In genomic region chr4:59815121-59815810, GRCm38 (mm10) we compare ENCODE assay signal across 10 mouse cellular contexts. TPM values are rescaled to one million over a fixed set of nuclear protein-coding genes. Genes with fewer than 3 reads are reported as not detected.
DNase-seq lines count a peak whose midpoint lies in the region; TF ChIP-seq lines count a peak whose summit lies in the region.
"Had no signal": no experiment of that assay in that cellular context is flagged by ENCODE, and none has a peak within 500 bp of the region (broad histone marks: within the 10 kb centered on the region; RNA-seq: fewer than 3 reads in every experiment).

No protein-coding gene starts in this region.

- peak; percentile 38 to 57 for DNase-seq in frontal cortex, postnatal 36 days (ENCODE audit: low spot score in 2 of 2)
- no peak for DNase-seq in frontal cortex, postnatal 25 days (ENCODE audit: low spot score in 2 of 2)
- peak; percentile 67 for DNase-seq in 416B (ENCODE audit: low read depth)
- DNase-seq in lung, postnatal 25 days (ENCODE audit: low spot score) = peak; percentile 90
- no peak for DNase-seq in embryo, embryonic 10 days (ENCODE audit: low spot score)
- no peak for DNase-seq in gastrocnemius, postnatal 14 days
- no peak for DNase-seq in layer of hippocampus, postnatal 25 days (ENCODE audit: extremely low spot score in 1 of 2, low spot score in 1 of 2)
- DNase-seq: kidney, adult 8-10 months had no signal

- H3K4me1 ChIP-seq in bone marrow macrophage, adult 2 months (ENCODE audit: control insufficient read depth, insufficient read depth, low read length) = peaks cover 63% of the 10 kb centered on the region

- TF ChIP-seq CTCF in bone marrow macrophage, adult 2 months (IDR thresholded peaks at IDR 0.05; ENCODE audit: low read depth, low read length) = no peak

- H3K27ac ChIP-seq in bone marrow macrophage, adult 2 months (ENCODE audit: insufficient read depth, low read depth, low read length) = peak overlapping the region; percentile 79
- H3K27ac ChIP-seq: embryonic facial prominence, embryonic 12.5 days had no signal

- intact Hi-C loops in gastrocnemius, postnatal 14 days (cut with DNase I; ENCODE audit: low total_unique reads) = no loop called here

- no peak for TF ChIP-seq POLR2A in bone marrow macrophage, adult 2 months (IDR thresholded peaks at IDR 0.05; ENCODE audit: borderline replicate concordance, low read depth, low read length)

- H3K4me3 ChIP-seq in bone marrow macrophage, adult 2 months (ENCODE audit: insufficient read depth, low read length) = peak overlapping the region; percentile 6; the same call in 1 of the 2 replicates
- H3K4me3 ChIP-seq: embryonic facial prominence, embryonic 12.5 days had no signal

RNA-seq across cellular contexts. Expression of gene Snx30, which starts 9.6 kb away (rescaled TPM):
- 29.7 and 33.3 TPM in 2 replicates for polyA plus RNA-seq in bone marrow macrophage, adult 2 months (2012; ENCODE audit: insufficient read depth, insufficient read length, missing spikeins)
- total RNA-seq in gastrocnemius, postnatal 14 days (2021) = 1 to 10 TPM; 4.0 to 4.4 TPM
- total RNA-seq in layer of hippocampus, postnatal 25 days (2021) = 10 to 100 TPM; 38.9 to 47.6 TPM

RNA-seq across cellular contexts. Expression of gene Inip, which starts 13.9 kb away (rescaled TPM):
- 24.6 and 29.5 TPM in 2 replicates for polyA plus RNA-seq in bone marrow macrophage, adult 2 months (2012; ENCODE audit: insufficient read depth, insufficient read length, missing spikeins)
- total RNA-seq in gastrocnemius, postnatal 14 days (2021) = 1 to 10 TPM; 3.1 to 3.7 TPM
- 10 to 100 TPM; 25.2 to 25.6 TPM for total RNA-seq in layer of hippocampus, postnatal 25 days (2021)

Comparison
In these comparisons a context has a peak if more than half of its experiments do, and no peak if none do; other contexts are left out.
1. DNase-seq: peak in frontal cortex, postnatal 36 days (2 of 2), 416B (single experiment) and lung, postnatal 25 days (single experiment); none in frontal cortex, postnatal 25 days (0 of 2), embryo, embryonic 10 days (single experiment), gastrocnemius, postnatal 14 days (single experiment) and layer of hippocampus, postnatal 25 days (0 of 2).
2. RNA of gene Snx30, which starts 9.6 kb away (total RNA-seq): 38.9 to 47.6 TPM in layer of hippocampus, postnatal 25 days; 4.0 to 4.4 TPM in gastrocnemius, postnatal 14 days; every median in the first group is over 4 times any median in the second.
3. RNA of gene Inip, which starts 13.9 kb away (total RNA-seq): 25.2 to 25.6 TPM in layer of hippocampus, postnatal 25 days; 3.1 to 3.7 TPM in gastrocnemius, postnatal 14 days; every median in the first group is over 4 times any median in the second.